Mouse (Mus musculus): ENCODE results near the gene Gm438.
"Not testable (repeated sequence)": the region's sequence is repeated elsewhere in the genome, so short reads cannot be mapped to it uniquely, and the experiment has no call there.

Gm438 gene

GRCm38 (mm10) chr4:144786483-144786882 is at the start of gene Gm438:
Gene Gm438, minus strand, starts transcription at chr4:144786583.
- DNase-seq (ENCODE audit: low read depth, low spot score) = no peak

- no peak for DNase-seq (ENCODE audit: low read depth, low spot score)
Observed at GRCm38 (mm10) chr4:144824706-144825105, 38.3 kb upstream of the Gm438 start.

GRCm38 (mm10) chr4:144823996-144824395 is 37.6 kb upstream of the Gm438 start:
- DNase-seq (ENCODE audit: low read depth, low spot score) = no peak

GRCm38 (mm10) chr4:144807135-144807534 is 20.8 kb upstream of the Gm438 start:
- DNase-seq (ENCODE audit: low read depth, low spot score) = not testable (repeated sequence)

GRCm38 (mm10) chr4:144803633-144804032 is 17.2 kb upstream of the Gm438 start:
- no peak for DNase-seq (ENCODE audit: low read depth, low spot score)

GRCm38 (mm10) chr4:144790141-144790540 is 3.8 kb upstream of the Gm438 start:
- DNase-seq (ENCODE audit: low read depth, low spot score) = no peak

GRCm38 (mm10) chr4:144782476-144783197 is 3.7 kb downstream of the Gm438 start:
- DNase-seq (ENCODE audit: low read depth, low spot score) = no peak

GRCm38 (mm10) chr4:144765722-144766121 is 20.7 kb downstream of the Gm438 start:
- peak; percentile 23 for DNase-seq (ENCODE audit: low read depth, low spot score)

GRCm38 (mm10) chr4:144749139-144749538 is 37.2 kb downstream of the Gm438 start:
- DNase-seq (ENCODE audit: low read depth, low spot score) = peak; percentile 9
